Mouse (Mus musculus) liver, embryonic 16.5 days (tissue): ENCODE measurements around the gene Rev1. TPM values are rescaled to one million over a fixed set of nuclear protein-coding genes. Genes with fewer than 3 reads are reported as not detected.

Experiments used
- ATAC-seq: fragments of 200-750 bp; cut with Nextera tagmentation; 2 replicates; pipeline ENCODE4 v1.8.0; 2017; ENCODE audit warnings: low read depth, mild to moderate bottlenecking, moderate number of reproducible peaks, moderate library complexity
- H3K27ac ChIP-seq: fragments of 300-500 bp; sonication (generic); 2 replicates; pipeline ENCODE4 v1.5.1; 2014; ENCODE audit warnings: mild to moderate bottlenecking, low read length
- H3K27me3 ChIP-seq: fragments of 300-500 bp; sonication (generic); 2 replicates; pipeline ENCODE4 v1.6.1; 2014; ENCODE audit warnings: low read depth, low read length, mixed read lengths; ENCODE audit not compliant: control insufficient read depth, insufficient read depth
- H3K36me3 ChIP-seq: fragments of 300-500 bp; sonication (generic); 2 replicates; pipeline ENCODE4 v1.6.1; 2014; ENCODE audit warnings: mild to moderate bottlenecking; ENCODE audit not compliant: control insufficient read depth, insufficient read depth
- H3K4me1 ChIP-seq: fragments of 300-500 bp; sonication (generic); 2 replicates; pipeline ENCODE4 v1.6.1; 2014; ENCODE audit warnings: low read depth, low read length, mixed read lengths; ENCODE audit not compliant: control insufficient read depth
- H3K4me2 ChIP-seq: fragments of 300-500 bp; sonication (generic); 2 replicates; pipeline ENCODE4 v1.6.1; 2014; ENCODE audit warnings: low read depth, low read length, mixed read lengths
- H3K4me3 ChIP-seq: fragments of 300-500 bp; sonication (generic); 2 replicates; pipeline ENCODE4 v1.5.1; 2014; ENCODE audit warnings: low read depth, mild to moderate bottlenecking, low read length
- H3K9ac ChIP-seq: fragments of 300-500 bp; sonication (generic); 2 replicates; pipeline ENCODE4 v1.6.1; 2014; ENCODE audit warnings: low read depth, low read length
- H3K9me3 ChIP-seq: fragments of 300-500 bp; sonication (generic); replicated peaks from 2 replicates; pipeline ENCODE4 v1.6.1; 2016; ENCODE audit warnings: low read length; ENCODE audit not compliant: control insufficient read depth
- WGBS: fragments of 180-500 bp; shearing (Covaris S2); extraction: QIAGEN DNeasy Blood & Tissue Kit; methylation state at CpG from one replicate; pipeline ENCODE4 v1.1.7; 2014; ENCODE audit not compliant: insufficient replicate concordance; 5-methylcytosine and 5-hydroxymethylcytosine counted together
- polyA plus RNA-seq: library from polyadenylated mRNA; unstranded; fragments of >200 nt; fragmentation: Nextera tagmentation; extraction: Ambion mirVana; gene quantifications from 2 replicates; pipeline ENCODE4 v1.2.1, GENCODE M21; 2015

The Rev1 gene
- polyA plus RNA-seq, 1 experiment from 2014 or later = 13.0 TPM

GRCm38 (mm10) chr1:38012104-38012503 lies 117.5 kb downstream of the Rev1 start:
- Histone ChIP-seq H3K4me2 (peak overlapping the region; percentile 58), H3K9me3 (no peaks in the 10 kb centered on the region), H3K4me1 (peaks cover 64% of the 10 kb centered on the region), H3K27ac (peak overlapping the region; percentile 94), H3K9ac (peak overlapping the region; percentile 15), H3K27me3 (no peaks in the 10 kb centered on the region), H3K36me3 (no peaks in the 10 kb centered on the region), H3K4me3 (peak overlapping the region; percentile 1; the same call in 1 of the 2 replicates)
- WGBS = 32% methylated on average over 3 of the region's 3 CpGs
- 0 out of 2 replicates have a peak, but pooled peaks have one; percentile 6 for ATAC-seq

- H3K9me3 ChIP-seq = no peaks in the 10 kb centered on the region
- peak overlapping the region; percentile 94 for H3K27ac ChIP-seq
- H3K4me1 ChIP-seq = peaks cover 68% of the 10 kb centered on the region
- WGBS = 19% methylated on average over 6 of the region's 6 CpGs
- H3K36me3 ChIP-seq = no peaks in the 10 kb centered on the region
- H3K4me2 ChIP-seq = peak overlapping the region; percentile 58
- peak; percentile 94 for ATAC-seq
- H3K4me3 ChIP-seq = peak overlapping the region; percentile 1; the same call in 1 of the 2 replicates
- H3K27me3 ChIP-seq = no peaks in the 10 kb centered on the region
- peak overlapping the region; percentile 15 for H3K9ac ChIP-seq
These were observed 118.0 kb downstream of the Rev1 start for GRCm38 (mm10) chr1:38011647-38012046.

- peaks cover 42% of the 10 kb centered on the region for H3K4me1 ChIP-seq
- no peak overlapping the region for H3K4me3 ChIP-seq
- 58% methylated on average over 3 of the region's 3 CpGs for WGBS
- no peak overlapping the region for H3K4me2 ChIP-seq
- H3K27me3 ChIP-seq = no peaks in the 10 kb centered on the region
- no peaks in the 10 kb centered on the region for H3K9me3 ChIP-seq
- H3K9ac ChIP-seq = no peak overlapping the region
- no peaks in the 10 kb centered on the region for H3K36me3 ChIP-seq
- no peak for ATAC-seq
- no peak overlapping the region for H3K27ac ChIP-seq
These were observed 122.9 kb downstream of the Rev1 start for GRCm38 (mm10) chr1:38006741-38007140.

- no peak for ATAC-seq
- no peak overlapping the region for H3K27ac ChIP-seq
- H3K36me3 ChIP-seq = no peaks in the 10 kb centered on the region
- H3K9me3 ChIP-seq = no peaks in the 10 kb centered on the region
- H3K27me3 ChIP-seq = no peaks in the 10 kb centered on the region
- H3K4me3 ChIP-seq = no peak overlapping the region
- H3K4me1 ChIP-seq = peaks cover 29% of the 10 kb centered on the region
- H3K4me2 ChIP-seq = no peak overlapping the region
- no peak overlapping the region for H3K9ac ChIP-seq
- 50% methylated on average over 3 of the region's 3 CpGs for WGBS
These were observed 126.6 kb downstream of the Rev1 start for GRCm38 (mm10) chr1:38003046-38003445.

Other genes with a start within 250 kb of the Rev1 start
- gene Mitd1, start 239.4 kb downstream of the Rev1 start, polyA plus RNA-seq = 10.3 and 11.1 TPM in 2 replicates
- 130 and 141 TPM in 2 replicates for gene Mrpl30, start 239.3 kb downstream of the Rev1 start, polyA plus RNA-seq
- not detected in 2 replicates for gene Lyg2, start 213.3 kb downstream of the Rev1 start, polyA plus RNA-seq
- not detected in 2 replicates for gene Lyg1, start 172.0 kb downstream of the Rev1 start, polyA plus RNA-seq
- gene Txndc9, start 131.9 kb downstream of the Rev1 start, polyA plus RNA-seq = 52.9 and 61.3 TPM in 2 replicates
- gene Eif5b, start 131.8 kb downstream of the Rev1 start, polyA plus RNA-seq = 13.1 and 14.7 TPM in 2 replicates